Comparison of ENCODE assay signal across 8 mouse cellular contexts in genomic region chr9:100440111-100440790, GRCm38 (mm10). TPM values are rescaled to one million over a fixed set of nuclear protein-coding genes. Genes with fewer than 3 reads are reported as not detected.
DNase-seq lines count a peak whose midpoint lies in the region; ATAC-seq and TF ChIP-seq lines count a peak whose summit lies in the region.

No protein-coding gene starts in this region.

- H3K9ac ChIP-seq in midbrain, postnatal 0 days (replicated peaks; ENCODE audit: low read length, poor library complexity, severe bottlenecking), result no peak overlapping the region

- H3K36me3 ChIP-seq in midbrain, postnatal 0 days (ENCODE audit: insufficient read depth, low read length), result no peaks in the 10 kb centered on the region
- no peaks in the 10 kb centered on the region for H3K36me3 ChIP-seq in kidney, adult 2 months (ENCODE audit: control insufficient read depth, insufficient read depth, low read length)

- peak; percentile 17 to 51 for DNase-seq in kidney, postnatal 4 days
- no peak for DNase-seq in kidney, adult 8-10 months
- peak; percentile 50 for DNase-seq in heart, adult 8-10 months (ENCODE audit: low spot score)
- peak; percentile 53 to 60 for DNase-seq in layer of hippocampus, postnatal 14 days (ENCODE audit: low spot score in 2 of 2)
- peak; percentile 86 for DNase-seq in midbrain, postnatal 0 days (ENCODE audit: low spot score)
- no peak for DNase-seq in kidney, adult 2 months
- no peak for DNase-seq in kidney, postnatal 14 days

- 50% methylated on average over 9 of the region's 9 CpGs for WGBS in midbrain, postnatal 0 days
- 52% methylated on average over 9 of the region's 9 CpGs for WGBS in kidney, adult 2 months

- no peaks in the 10 kb centered on the region for H3K27me3 ChIP-seq in midbrain, postnatal 0 days (ENCODE audit: insufficient read depth, low read length)
- no peaks in the 10 kb centered on the region for H3K27me3 ChIP-seq in kidney, adult 2 months (replicated peaks; ENCODE audit: control insufficient read depth, insufficient read depth, low read length)

- peak overlapping the region; percentile 24; the same call in 1 of the 2 replicates for H3K4me2 ChIP-seq in midbrain, postnatal 0 days (ENCODE audit: low read depth, low read length, poor library complexity, severe bottlenecking)

- peak; percentile 72 for ATAC-seq in midbrain, postnatal 0 days (ENCODE audit: low FRiP score)

- peaks cover 21% of the 10 kb centered on the region for H3K4me1 ChIP-seq in bone marrow macrophage, adult 2 months (ENCODE audit: control insufficient read depth, insufficient read depth, low read length)
- H3K4me1 ChIP-seq in midbrain, postnatal 0 days (ENCODE audit: insufficient read depth, low read length), result no peaks in the 10 kb centered on the region
- no peaks in the 10 kb centered on the region for H3K4me1 ChIP-seq in kidney, adult 2 months (ENCODE audit: control insufficient read depth, insufficient read depth, low read length)

- H3K4me3 ChIP-seq in bone marrow macrophage, adult 2 months (ENCODE audit: insufficient read depth, low read length), result no peak overlapping the region; the same call in 1 of the 2 replicates
- no peak overlapping the region for H3K4me3 ChIP-seq in midbrain, postnatal 0 days (ENCODE audit: low read depth, low read length)
- no peak overlapping the region for H3K4me3 ChIP-seq in kidney, adult 2 months (ENCODE audit: insufficient read depth, low read depth, low read length)

- TF ChIP-seq CTCF in bone marrow macrophage, adult 2 months (IDR thresholded peaks at IDR 0.05; ENCODE audit: low read depth, low read length), result no peak
- no peak for TF ChIP-seq CTCF in midbrain, postnatal 0 days (IDR thresholded peaks at IDR 0.05)
- no peak for TF ChIP-seq CTCF in kidney, adult 2 months (conservative IDR thresholded peaks at IDR 0.05; ENCODE audit: insufficient read depth, insufficient read length, low read depth, low read length)

- peak overlapping the region; percentile 61 for H3K27ac ChIP-seq in bone marrow macrophage, adult 2 months (ENCODE audit: insufficient read depth, low read depth, low read length)
- peak overlapping the region; percentile 53; the same call in 1 of the 2 replicates for H3K27ac ChIP-seq in midbrain, postnatal 0 days (ENCODE audit: low read depth, low read length)
- H3K27ac ChIP-seq in kidney, adult 2 months (ENCODE audit: insufficient read depth, low read depth, low read length), result no peak overlapping the region

- no peaks in the 10 kb centered on the region for H3K9me3 ChIP-seq in midbrain, postnatal 0 days (ENCODE audit: low read length)

- no peak for TF ChIP-seq POLR2A in bone marrow macrophage, adult 2 months (IDR thresholded peaks at IDR 0.05; ENCODE audit: borderline replicate concordance, low read depth, low read length)
- no peak for TF ChIP-seq POLR2A in kidney, adult 2 months (IDR thresholded peaks at IDR 0.05; ENCODE audit: low read depth, low read length)

RNA-seq across cellular contexts. Expression of gene Il20rb, which starts 46.3 kb away (rescaled TPM):
- polyA plus RNA-seq in bone marrow macrophage, adult 2 months (2012; ENCODE audit: insufficient read depth, insufficient read length, missing spikeins), result 1.1 and 2.1 TPM in 2 replicates
- total RNA-seq in heart, adult 8-10 months (2022), result 1 to 10 TPM in 3 of 4 experiments, under 1 TPM in 1; 0.97 to 1.7 (median 1.2) TPM
- total RNA-seq in layer of hippocampus, postnatal 14 days (2021), result 1 to 10 TPM; 1.3 to 1.5 TPM
- 1.7 and 2.5 TPM in 2 replicates for total RNA-seq in midbrain, postnatal 0 days (2014; rRNA removed)
- polyA plus RNA-seq in midbrain, postnatal 0 days (2015; fragmentation: Nextera tagmentation; extraction: Ambion mirVana), result 0.99 and 1.1 TPM in 2 replicates
- polyA plus RNA-seq in kidney, adult 2 months (2012; rRNA removed), result 1.4 and 1.9 TPM in 2 replicates

Comparison
In these comparisons a context has a peak if more than half of its experiments do, and no peak if none do; other contexts are left out.
1. DNase-seq: peak in kidney, postnatal 4 days (2 of 2), heart, adult 8-10 months (single experiment), layer of hippocampus, postnatal 14 days (2 of 2) and midbrain, postnatal 0 days (single experiment); none in kidney, adult 8-10 months (0 of 2), kidney, adult 2 months (single experiment) and kidney, postnatal 14 days (single experiment).